Mouse (Mus musculus): ENCODE measurements around the gene Tmem178.

Gene Tmem178

DNA sequence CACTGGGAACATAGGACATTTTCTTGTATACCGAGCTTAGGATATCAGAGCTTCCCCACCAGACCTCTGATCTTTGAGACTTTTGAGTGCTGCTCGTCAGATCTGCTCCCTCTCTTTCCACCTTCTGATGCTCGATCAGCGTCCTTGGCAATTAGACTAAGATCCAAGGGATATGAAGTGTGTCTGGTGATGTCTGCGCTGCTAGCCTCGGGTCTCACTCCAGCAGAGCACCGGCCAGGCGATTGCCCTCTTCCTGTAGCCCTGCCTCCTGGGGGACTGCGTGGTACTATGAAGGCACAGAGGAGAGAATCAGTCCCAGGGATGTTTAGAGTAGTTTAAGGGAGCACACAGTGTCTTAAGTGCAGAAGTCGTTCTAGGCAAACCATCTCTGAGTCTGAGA, 38.5 kb downstream of the Tmem178 start:
- no peak for DNase-seq (ENCODE audit: low read depth, low spot score)

DNA sequence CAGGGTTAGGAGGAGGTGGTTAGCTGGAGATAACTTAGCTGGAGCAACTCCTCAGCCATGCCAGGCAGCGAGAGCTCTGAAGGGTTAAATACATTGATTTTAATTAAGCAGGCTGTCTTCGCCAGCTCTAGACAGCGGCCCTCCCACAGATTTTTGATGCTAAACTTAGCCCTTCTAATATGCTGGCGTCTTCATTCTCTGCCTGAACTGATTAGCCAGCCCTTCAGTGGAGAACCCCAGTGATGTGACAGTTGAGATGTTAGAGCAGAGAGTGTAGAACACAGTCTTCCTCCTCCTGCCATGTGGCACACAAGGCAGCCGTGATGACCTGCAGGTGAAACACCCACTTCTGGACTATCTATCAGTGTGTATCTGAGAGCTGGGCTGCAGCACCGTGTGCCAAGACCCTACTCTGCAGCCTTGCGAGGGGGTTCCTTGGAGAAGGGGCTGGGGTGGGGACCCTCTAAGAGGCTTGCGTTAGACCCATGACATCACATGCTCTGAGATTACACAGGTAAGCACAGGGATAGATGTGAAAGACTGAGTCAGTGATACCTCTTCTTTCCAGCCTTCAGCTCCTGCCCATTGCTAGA, 47.2 kb downstream of the Tmem178 start:
- no peak for DNase-seq (ENCODE audit: low read depth, low spot score)

DNA sequence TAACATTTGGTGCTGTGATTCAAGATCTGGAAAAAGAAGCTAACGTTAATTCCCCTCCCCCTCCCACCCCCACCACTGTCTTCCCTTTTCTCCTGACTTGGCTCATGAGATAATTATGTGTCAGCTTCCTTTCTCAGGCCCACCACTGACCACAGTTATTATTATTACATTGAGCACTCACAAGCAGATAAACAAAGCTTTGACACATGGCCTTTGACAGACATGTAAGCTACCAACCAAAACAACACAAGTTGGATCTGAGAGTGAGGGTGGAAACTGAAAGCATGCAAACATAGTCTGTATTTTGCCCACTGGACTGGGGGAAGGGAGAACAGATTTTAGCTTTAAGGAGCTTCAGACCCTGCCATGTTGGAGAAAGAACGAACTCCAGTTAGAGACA, 52.8 kb downstream of the Tmem178 start:
- no peak for DNase-seq (ENCODE audit: low read depth, low spot score)

DNA sequence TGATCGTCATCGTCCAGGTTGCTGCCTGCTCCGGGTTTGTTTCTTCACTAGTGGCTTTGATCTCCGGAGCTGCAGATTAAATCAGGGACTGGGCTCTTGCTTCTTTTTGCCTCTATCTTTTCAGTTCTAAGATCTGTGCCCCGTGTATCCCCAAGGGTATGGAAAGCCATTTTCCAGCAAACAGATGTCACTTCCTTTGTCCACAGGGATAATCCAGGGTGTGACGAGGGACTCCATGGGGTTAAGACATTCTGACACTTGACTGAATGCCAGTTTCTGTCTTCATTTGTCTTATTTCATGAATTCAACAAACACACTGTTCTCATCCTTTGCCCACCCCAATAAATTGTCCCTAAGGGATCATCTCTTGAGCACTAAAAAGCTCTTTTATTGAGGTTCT, 54.5 kb downstream of the Tmem178 start:
- DNase-seq (ENCODE audit: low read depth, low spot score) = no peak

DNA sequence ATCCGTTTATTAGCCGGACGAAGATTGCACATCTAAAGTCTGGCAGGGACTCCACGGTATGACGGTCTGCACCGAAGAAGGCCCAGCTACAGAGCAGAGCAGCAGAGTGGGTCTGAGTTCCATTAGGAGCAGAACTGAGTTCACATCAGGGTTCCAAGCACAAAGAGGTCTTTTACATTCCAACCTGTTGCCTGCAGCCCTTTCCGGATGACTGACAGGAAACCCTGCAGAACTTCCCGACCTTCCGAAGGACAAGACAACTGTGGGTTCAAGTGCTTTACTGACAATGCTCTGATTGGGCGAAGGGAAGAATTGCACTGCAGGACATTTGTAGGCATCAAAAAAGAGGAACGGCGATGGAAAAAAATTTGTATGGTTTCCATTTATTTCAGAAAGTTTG, 56.6 kb downstream of the Tmem178 start:
- DNase-seq (ENCODE audit: low read depth, low spot score) = no peak

DNA sequence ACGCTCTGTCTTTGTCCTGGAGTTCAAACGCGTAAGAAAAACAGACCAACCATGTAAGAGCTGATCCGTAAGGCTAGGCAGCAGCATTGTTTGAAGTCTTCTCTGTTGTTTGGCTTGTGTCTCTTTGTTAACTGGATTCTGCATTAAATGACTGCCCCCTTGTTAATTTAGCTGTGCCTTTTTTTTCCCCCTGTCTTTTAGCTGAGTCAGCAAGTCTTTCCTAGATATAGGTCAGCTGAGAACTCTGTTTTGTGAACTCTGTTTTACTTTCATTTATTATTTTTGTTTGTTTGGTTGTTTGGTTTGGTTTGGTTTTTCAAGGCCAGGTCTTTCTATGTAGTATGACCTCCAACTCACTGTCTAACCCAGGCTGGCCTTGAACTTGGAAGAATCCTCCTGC, 57.2 kb downstream of the Tmem178 start:
- no peak for DNase-seq (ENCODE audit: low read depth, low spot score)

DNA sequence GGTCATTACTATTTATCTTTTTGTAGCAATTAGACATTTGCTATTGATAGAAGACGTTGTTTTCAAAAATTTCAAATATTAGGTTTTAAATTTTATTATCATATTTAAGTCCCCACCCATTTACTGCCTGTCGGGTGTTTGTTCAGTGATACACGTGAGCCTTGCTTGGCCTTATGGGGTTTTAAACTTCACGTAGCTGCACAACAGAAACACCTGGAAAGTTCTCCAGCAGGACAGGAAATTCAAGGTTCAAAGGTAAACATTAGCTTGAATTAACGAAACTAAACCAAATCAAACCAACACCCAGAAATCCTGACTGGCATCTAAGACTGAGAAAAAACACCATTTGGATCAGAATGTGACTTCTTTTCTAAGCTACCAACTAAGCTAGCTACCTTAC, 57.7 kb downstream of the Tmem178 start:
- no peak for DNase-seq (ENCODE audit: low read depth, low spot score)

DNA sequence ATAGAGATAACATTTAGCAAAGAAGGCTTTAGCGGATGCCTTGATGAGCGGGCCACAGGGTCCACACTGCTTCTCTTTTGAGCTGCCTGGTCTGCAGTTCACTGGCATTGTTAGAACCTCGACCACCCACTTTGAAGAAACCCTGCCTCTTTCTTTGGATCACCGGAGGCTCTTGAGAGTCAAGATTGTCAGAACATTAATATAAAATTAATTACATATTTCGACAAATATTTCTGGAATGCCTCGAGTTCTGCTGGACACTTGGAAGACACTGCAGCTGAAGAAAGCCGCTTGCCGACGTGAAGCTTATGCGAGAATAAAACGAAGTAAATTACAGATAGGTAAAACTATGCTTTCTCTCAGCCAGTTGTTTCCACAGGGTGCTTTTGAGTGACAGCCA, 60.0 kb downstream of the Tmem178 start:
- no peak for DNase-seq (ENCODE audit: low read depth, low spot score)

DNA sequence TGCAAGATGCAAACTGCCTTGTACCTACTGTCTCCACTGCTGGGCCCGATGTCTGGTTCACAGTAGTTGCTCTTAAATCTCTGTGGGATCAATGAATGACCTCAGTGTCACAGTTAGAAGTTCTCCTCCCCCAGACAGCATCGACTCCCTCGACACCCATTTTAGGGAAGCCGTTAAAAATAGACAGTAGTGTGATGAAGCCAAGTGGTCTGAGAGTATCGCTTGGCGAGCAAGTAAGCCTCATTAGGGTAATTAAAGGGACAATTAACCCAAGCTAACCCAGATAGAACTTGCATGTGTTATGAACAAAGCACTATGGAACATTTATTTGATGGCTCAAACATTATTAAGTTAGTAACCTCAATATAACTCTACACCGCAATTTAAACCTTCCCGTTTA, 60.9 kb downstream of the Tmem178 start:
- DNase-seq (ENCODE audit: low read depth, low spot score) = no peak

DNA sequence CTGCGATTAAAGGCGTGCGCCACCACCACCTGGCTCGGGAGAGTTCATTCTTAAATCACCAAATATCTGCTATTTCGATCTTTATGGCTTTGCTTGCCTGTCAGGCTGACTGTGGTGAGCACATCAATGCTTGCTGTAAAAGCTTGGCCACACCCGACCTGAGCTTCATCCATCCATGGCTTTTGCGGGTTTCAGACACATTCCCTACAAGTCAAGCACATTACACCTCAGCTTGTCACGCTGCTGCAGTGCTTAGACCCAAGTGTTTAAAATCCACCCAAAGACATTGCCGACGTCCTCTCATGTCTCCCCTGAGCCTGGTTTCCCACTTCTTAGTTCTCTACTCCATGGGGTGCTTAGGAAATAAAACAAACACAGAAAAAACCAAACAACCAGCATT, 64.7 kb downstream of the Tmem178 start:
- DNase-seq (ENCODE audit: low read depth, low spot score) = no peak

DNA sequence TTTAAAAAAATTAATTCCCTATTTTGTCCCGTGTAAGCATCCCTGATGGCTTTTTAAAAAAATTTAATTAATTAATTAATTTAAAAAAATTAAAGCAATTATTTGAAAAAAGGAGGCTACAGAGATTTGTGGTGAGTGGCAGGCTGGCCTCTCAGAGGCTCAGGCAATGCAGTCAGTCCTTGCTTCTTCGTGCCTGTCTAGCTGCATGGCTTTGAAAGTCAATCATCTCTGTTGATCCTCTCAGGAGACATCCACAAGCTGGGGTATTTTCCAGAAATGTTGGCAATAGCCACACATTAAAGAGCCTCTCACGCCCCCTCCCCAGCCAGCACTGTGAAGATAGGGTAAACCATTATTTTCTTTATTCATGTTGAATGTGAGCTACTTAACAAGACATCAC, 65.8 kb downstream of the Tmem178 start:
- DNase-seq (ENCODE audit: low read depth, low spot score) = no peak

DNA sequence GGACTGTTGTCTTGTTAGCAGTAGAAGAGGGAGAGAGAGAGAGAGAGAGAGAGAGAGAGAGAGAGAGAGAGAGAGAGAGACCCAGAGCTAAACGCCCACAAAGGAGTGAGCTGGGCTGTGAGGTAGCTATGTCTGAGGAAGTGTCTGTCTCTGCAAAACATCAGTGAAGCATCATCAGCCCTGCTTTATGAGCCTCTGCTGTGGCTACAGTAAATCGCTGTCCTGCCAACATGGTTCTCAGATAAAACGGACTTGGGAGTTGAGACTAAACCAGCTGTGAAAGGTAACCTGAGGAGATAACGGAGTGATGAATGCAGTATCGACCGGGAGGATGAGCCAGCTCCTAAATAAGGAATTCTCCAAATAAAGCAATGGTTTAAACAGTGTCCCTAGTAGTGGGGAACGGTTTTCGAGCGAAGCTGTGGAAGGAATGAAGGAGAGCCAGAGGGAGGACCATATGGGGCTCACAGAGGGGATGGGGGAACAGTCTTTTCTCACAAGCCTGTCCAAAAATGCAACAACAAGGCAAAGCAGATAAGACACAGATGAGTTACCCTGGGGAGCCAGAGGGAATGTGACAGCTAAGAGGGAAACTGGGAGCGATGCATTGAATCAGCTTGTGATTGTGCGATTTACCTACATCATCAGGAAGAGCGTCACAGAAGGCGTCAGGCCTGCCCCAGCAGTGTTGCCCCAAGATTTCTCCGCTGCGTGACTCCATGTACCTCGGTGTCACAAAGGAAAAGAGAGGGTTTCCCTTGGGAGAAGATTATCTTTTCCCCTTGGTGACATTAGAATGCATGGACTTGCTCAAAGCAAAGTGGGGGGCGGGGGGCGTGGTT, 66.6 kb downstream of the Tmem178 start:
- DNase-seq (ENCODE audit: low read depth, low spot score) = no peak

DNA sequence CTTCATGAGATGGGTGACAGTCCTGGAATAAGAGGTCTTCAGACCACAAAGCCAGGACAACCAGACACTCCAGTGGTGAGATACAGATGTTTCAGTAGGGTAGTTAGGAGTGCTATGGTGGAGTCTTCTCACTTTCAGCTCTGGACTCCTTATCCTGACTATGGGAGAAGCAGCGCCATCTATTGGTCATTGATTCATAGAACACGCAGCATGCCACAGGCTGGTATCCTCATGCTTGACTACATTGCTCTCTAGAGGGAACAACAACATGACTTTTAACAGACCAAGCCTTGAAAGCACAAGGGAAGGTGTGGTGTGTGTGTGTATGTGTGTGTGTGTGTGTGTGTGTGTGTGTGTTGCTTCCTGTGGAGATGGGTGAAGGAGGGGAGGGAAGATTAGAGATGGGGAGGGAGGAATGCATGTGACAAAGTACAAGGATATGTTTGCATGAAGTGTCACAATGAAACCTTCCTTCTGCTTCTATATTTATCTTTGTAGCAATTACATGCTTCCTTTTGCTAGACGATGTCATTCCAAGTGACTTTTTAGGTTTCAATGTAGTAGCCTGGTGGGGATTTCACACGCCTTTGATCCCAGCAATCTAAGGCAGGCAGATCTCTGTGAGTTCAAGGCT, 71.5 kb downstream of the Tmem178 start:
- no peak for DNase-seq (ENCODE audit: low read depth, low spot score)

DNA sequence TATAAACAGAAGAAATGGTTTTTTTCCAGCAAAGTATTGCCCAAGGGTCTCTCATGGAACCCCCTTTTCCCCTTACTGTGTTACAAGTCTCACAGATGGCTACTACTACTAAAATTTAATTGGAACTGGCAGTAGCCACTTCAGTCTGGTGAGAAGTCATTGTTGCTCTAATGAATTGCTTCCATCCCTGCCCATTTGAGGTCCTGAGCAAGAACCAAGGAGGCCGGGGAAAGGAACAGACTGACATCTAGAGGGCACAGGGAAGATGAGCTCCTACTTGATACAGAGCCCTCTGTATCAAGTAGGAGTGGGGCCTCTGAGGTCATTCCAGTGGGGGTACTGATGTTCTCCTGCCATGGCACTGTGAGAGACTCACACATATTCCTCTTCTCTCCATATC, 72.7 kb downstream of the Tmem178 start:
- no peak for DNase-seq (ENCODE audit: low read depth, low spot score)

DNA sequence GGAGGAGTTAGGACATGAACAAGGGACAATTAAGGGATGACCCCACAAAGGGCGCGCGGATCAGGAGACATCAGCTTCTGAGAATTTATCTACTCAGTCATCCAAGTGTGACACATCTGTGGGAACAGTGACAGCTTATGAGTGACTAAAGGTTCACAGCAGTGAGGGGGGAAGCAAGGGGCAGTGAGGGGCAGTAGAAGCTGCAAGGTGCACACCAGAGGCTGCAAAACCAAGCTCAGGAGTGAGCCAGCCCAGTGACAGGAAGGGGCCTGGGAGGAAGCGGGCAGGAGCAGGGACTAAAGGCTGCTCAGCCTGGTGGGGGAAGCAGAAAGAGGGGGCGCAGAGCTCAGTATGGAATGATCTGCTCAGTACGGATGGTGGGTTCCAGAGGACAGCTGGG, 82.9 kb downstream of the Tmem178 start:
- DNase-seq (ENCODE audit: low read depth, low spot score) = no peak

DNA sequence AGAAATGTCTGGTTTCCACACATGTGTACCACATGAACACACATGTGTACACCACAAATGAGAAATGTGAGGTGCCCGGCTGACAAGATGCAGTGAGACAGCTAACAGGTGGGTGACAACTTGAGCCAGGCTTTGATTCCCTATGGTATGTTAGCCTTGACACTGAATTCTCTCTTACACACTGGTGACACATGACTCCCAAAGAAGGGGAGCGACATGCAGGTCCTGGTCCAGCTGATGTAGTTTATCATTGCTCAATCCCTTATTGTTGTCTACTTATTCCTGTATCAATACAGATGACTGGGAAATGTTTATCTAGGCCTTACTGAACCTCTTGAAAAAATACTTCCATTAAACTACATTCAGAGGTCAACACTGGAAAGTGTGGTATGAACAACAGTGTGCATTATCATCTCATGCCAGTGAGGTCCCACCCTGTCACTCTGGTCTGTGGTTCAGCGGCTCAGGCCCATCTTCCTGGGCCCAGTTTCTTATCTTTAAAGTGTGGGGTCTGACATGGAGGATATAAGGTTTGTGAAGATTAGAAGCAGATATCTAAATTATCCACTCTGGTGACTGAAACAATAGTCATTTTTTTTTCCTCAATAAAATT, 87.5 kb downstream of the Tmem178 start:
- no peak for DNase-seq (ENCODE audit: low read depth, low spot score)

DNA sequence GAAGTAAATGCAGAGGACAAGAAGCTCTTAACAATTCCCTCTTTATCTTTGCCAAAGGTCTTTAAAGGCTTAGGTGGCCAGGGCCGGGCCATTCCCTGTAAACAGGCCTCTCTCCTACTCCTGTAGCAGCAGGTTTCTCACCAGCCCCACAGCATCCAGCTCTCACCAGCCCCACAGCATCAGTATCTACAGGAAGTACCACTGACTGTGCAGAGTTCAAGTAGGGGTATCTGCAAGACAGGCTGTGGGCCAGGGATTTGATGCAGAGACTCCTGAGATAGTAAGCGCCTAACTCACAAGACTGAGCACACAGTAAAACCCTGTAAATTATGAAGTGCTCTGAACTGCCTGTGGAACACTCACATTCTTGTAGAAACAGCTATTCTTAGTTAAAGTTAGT, 88.5 kb downstream of the Tmem178 start:
- DNase-seq (ENCODE audit: low read depth, low spot score) = no peak

DNA sequence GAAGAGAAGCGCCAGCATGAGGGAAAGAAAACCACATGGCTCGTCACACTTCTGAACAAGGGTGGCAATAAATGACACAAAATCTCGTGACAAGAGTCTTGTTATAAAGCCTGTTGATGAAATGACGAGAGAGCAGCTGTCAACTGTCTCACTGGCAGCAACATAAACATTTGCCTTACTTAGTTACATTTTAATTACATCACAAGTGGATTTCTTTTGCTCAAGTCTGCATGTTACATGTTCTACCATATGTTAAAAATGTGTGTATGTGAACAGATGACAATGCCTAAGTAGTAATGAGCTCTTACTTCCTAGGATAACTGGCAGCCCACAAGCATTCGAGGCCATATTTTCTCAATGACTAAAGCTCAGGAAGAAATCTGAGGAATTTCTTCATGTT, 90.9 kb downstream of the Tmem178 start:
- no peak for DNase-seq (ENCODE audit: low read depth, low spot score)

DNA sequence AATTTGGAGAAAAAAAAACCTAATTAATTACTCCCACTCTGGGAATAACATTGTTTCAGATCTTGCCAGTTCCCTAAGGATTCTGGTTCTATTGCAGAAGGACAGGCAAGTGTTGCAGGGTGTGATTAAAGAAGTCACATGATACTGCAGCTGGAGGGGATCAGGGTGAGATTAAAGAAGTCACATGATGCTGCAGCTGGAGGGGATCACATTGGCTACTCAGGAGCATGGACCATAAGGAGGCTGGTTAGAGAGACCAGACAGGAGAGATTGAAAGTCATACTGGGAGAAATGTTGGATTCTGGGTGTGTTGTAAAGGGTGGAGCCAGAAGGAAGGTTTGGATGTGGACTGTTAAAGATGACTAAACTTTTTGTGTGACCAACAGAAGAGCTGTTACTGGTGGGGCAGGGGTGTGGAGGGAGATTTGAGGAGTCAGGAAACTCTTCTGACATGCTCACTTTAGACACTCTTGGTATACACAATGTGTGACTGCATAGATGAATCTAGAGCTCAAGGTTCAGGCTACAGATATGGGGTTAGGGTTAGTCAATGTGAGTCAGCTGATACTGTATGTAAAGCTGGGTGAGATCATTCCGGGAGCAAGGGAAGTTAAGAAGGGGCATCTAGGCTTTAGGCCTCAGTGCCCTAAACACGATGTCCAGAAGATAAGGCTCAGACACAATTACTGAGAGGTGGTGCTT, 94.4 kb downstream of the Tmem178 start:
- no peak for DNase-seq (ENCODE audit: low read depth, low spot score)

DNA sequence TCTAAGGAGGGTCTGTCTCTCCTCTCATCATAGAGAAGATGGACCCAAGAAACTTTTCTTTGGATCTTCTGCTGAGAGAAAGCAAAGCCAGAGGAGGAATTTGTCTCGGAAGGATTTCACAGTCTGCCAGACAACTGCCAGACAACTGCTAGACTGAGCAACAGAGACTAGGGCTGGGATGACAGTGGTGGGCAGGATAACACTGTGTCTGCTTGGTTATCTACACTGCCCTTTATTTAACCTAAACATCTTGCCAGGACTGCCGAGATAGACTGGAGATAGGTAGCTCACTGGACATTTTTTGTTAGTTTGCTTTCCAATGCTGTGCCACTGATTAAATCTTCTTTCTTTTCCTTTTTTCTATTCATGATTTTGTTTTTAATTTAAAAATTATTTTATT, 97.2 kb downstream of the Tmem178 start:
- no peak for DNase-seq (ENCODE audit: low read depth, low spot score)

DNA sequence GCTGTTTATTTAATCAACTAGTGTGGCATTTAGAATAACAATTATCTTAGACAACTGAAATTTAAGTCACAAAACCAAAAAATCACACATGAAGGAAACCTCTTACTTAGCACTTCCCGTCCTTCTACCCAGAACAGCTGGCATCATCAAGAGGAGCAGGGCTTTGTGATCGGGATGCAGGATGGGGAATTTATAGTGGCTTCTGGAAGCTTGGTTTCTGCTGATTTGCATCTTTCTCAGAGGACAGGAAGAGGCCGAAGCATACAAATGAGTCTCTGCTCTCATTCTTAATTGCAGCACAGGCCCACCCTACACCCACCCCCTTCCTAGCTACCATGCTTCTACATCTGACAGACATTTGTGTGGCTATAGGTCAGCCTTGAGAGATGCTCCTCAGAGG, 99.9 kb downstream of the Tmem178 start:
- no peak for DNase-seq (ENCODE audit: low read depth, low spot score)

DNA sequence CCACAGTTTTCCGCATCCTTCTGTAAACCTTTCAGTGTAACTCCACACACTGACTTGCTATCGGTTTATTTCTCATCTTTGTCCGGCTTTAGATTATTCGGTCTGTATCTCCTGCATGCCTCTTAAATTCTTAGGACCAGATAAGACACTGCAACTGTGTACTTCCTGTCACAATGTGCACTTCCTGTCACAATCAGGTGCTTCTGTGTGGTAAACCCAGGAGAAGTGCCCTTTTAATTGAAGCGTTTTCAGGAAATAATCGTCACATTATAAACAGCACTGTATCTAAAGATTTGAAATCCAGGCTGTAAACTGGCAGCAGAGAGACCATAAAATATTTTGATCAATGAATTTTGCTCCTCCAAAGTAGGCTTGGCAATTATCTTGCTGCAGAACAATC, 100.7 kb downstream of the Tmem178 start:
- DNase-seq (ENCODE audit: low read depth, low spot score) = no peak

Data from c-Kit-negative CD71-positive TER-119-positive erythroid progenitor cells, embryonic 14.5 days (primary cell).